Mouse (Mus musculus): ENCODE results near the gene Flt4.

DNA sequence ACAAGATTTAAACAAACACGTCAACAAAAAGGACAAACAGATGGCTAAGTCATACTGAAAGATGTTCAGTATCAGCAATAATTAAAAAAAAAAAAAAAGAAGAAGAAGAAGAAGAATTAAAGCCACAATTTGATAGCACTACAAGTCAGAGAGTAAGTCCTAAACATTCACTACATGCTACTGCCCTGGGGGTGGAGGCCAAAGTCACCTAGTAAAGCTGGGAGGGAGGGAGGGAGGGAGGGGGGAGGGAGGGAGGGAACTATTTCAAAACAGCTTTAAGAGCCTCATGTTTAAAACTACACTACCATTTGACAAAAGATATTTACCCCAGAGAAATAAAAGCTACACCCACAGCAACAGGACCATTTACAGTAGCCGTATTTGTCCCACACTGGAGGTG lies 86.6 kb downstream of the Flt4 start:
- TF ChIP-seq CTCF (IDR thresholded peaks at IDR 0.05; ENCODE audit: extremely low read depth, insufficient read length, insufficient replicate concordance, low read depth, low read length) = no peak
- no peak for TF ChIP-seq POLR2A (IDR thresholded peaks at IDR 0.05; ENCODE audit: low read depth, low read length)

Measured in small intestine, adult 2 months (tissue).